Mouse (Mus musculus): ENCODE results near the gene Mtch1.
A peak's percentile ranks its signal among the peaks of the same experiment; 100 is the strongest.

The Mtch1 gene

DNA sequence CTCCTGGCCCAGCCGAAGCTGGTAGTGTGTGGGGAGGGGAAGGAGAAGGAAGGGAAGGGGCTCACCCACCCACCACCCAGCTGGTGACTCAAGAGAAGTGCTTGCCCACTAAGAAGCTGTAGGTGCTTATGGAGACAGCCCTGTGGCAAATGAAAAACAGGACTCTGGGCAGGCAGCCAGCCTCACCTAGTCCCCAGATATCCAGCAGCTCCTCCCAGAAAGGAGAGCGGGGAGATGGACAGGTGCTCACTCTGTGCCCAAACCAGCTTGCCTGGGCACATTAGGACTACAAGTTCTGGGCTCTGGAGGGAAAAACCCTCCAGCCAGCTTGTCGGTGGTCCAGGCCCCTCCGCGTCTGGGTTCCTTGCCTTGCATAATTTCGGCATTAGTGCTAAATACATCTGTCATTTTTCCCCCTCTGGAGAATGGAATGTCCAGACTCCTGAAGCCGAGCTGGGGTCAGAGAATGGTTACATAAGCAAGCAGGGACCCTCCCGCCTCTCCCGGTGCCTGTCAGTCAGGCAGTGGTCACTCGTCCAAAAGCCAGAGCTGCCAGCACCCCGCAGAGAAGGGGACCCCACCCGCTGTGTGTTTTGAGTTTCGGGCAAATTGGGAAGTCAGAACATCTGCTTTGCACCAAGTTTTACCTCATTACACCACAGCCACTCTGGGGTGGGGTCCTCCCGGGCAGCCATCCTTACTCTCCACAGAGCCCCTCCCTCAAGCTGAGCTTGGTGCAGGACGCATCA is 42.5 kb downstream of the Mtch1 start:
- peak; percentile 63 for DNase-seq

DNA sequence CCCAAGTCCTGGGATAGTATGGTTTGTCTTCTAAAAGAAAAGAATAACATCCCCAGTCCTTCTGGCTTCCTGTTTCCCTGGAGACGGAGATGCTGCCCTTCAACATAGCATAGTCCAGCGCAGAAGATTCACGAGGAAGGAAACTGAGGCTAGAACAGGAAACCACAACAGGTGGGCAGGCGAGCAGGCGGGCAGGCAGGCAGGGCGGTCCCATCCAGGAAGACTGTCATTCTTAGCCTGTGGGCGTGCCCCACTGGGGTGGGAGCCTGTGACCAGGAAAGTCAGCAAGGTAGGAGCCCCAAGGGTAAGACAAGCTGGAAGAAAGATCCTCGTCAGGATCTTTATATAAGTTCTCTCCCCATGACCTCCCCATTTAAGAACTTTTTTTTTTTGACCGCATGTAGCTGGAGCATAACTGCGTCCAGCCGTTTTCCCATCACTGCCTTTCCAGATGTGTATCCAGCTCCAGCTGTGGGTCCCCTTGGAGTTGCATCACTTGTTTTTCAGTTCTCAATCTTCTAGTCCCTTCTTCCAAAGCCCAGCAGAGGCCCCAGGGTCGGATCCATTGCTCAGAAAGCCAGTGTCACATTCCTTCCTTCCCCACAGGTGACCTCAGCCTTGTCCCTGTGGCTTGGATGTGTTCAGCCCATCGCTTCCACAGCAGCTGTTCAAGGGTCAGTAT is 43.2 kb downstream of the Mtch1 start:
- DNase-seq: no peak

DNA sequence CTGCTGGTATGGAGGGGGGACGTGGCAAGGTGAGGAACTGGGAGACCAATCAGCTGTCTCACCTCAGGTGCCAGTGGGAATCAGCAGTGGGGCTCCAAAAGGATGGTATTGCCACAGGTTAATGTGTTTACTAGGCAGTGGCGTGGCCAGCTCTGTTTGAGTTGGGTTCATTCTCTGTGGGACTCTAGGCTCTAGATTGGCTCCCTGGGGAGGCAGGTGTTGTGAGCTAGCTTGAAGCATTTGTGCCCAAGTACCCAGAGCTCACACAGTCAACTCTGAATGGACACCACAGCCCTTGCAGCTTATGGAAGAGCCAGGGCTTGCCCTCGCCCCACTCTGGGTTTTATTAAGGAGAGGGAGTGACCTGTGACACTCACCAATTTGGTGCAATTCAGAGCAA is 43.9 kb downstream of the Mtch1 start:
- DNase-seq: no peak

DNA sequence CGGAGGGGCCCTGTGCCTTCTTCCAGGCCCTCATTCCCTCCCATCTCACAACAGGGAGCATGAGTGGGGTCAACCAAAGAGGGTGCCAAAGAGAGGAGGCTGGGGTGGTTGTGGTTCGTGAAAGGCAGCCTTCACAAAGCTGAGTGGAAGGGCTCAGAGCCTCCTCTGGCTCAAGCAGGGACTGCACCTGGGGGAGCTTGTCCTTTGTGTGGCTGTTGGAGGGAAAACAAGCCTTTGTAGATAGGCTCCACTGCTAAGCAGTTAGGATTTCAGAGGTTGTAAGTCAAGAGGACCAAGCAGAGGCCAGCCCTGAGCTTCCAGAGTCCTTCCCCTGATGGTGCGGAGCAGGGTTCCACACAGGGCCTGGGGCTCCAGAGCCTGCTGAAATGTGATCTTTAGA is 44.6 kb downstream of the Mtch1 start:
- DNase-seq: no peak

DNA sequence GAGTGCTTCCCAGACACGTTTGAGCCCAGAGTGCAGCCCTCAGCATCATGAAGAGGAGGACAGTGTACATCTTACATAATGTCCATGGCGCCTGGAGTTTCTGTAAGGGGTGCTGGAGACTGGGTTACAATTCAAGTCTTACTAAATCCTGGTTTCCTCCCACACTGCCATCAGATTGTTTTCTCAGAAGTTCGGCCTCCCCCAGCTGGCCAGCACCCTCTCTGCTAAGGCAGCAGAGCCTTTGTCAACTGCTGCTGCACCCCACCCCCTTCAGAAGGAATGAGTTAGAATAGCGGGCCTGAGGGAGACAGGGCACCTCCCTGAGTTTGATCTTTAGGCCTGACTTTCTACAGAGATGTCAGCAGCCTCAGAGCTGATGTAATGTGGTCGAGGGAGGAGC is 45.6 kb downstream of the Mtch1 start:
- DNase-seq: no peak

DNA sequence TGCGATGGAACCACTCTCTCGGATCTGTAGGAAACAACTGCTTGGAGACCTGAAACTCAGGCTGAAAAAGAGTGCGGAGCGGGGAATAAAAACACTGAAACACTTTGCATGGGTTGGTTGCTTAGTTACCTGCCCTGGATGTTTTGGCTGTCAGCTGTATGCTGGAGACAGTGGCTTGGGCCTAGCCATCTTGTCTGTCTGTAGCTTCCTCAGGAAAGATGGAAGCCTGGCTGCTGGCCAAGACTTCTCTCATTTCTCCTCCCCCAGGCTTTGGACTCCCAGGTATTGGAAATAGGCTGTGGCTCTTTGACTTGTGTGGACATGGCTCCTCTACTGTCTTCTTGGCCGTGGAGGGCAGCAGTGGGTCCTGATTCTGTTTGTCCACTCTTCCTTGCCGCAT is 46.3 kb downstream of the Mtch1 start:
- no peak for DNase-seq

DNA sequence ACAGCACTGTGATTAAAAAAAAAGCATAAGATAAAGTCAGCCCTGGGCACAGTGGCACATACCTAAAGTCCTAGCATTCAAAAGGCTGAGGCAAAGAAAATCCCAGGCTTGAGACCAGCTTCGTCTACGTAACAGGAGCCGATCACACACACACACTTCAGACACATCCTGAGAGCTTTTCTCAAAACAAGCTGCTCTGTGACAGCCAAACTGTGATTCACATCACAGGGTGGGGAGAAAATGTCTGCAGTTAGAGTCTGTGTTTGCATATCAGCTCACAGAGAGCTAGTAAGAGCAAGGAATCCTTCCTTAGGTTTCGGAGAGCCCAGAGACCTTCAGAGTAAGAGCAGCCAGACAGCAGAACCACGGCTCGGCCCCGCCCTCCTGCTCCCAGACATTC is 46.8 kb downstream of the Mtch1 start:
- DNase-seq: no peak

DNA sequence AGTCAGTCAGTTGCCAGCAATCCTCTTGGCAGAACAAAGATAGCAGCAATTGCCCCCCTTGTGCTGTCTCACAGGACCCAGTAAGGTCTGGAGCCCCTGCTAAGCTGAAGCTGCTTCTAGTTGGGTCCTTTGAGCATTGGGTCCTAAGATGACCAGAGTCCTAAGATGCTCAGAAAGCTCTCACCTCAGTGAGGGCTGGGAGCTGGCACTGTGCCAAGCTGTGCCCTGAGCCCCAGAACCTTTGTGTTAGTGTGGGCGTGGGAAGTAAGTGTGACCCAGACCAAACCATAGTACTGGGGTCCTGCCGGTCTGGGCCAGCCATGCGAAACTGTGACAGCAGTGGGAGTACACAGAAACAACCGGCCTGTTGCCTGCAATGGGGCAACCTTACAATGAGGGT is 48.5 kb downstream of the Mtch1 start:
- DNase-seq: no peak

DNA sequence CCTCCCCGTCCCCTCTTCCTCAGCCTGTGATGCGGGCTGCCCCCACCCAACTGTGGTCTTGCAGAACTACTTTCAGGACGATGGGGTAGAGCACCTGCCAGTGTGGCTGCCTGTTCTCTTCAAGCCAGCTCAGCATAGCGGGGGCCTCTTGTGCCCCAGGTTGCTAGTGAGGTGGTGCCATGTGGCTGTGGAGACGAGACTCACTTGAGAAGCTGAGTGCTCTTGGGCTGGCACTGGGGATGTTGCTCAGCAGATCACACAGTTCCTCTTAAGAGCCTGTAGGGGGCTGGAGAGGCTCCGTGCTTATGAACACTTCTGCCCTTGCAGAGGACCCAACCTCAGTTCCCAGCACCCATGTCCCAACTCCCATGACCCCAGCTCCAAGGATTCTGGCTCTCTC is 49.9 kb downstream of the Mtch1 start:
- no peak for DNase-seq

DNA sequence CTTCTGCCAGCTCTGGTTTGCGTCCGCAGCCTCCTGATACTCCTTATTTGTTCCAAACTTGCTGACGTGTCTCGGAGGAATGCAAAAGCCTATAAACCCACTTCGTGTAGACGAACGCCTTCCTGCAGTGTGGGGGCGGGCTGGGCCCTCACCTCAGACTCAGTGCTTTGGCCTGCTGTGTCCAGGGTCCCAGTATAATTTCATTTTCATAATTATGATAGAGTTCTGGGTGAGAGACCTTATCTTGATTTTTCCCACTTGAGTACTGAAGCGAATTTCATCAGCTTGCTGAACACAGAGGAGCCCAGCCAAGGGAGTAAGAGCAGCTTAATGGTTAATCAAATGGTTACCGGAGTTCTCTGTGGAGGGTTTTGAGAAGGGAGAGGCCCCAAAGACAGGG is 50.4 kb downstream of the Mtch1 start:
- no peak for DNase-seq

DNA sequence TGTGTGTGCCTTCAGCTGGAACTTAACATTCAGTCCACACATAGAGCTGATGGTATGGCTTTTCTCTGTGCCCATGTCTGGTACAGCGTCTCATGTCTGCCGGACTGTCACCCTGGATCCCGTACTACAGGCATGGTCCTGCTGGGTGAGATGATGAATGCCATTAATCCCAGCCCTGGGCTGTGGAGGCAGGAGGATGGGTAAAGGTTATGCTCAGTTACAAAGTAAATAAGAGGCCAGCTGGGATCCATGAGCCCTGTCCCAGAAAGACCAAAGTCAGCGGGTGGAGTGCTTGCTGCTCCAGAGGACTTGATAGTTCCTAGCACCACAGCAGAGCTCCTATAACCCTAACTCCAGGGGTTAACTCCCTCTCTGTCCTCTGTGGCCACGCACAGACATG is 51.9 kb downstream of the Mtch1 start:
- no peak for DNase-seq

DNA sequence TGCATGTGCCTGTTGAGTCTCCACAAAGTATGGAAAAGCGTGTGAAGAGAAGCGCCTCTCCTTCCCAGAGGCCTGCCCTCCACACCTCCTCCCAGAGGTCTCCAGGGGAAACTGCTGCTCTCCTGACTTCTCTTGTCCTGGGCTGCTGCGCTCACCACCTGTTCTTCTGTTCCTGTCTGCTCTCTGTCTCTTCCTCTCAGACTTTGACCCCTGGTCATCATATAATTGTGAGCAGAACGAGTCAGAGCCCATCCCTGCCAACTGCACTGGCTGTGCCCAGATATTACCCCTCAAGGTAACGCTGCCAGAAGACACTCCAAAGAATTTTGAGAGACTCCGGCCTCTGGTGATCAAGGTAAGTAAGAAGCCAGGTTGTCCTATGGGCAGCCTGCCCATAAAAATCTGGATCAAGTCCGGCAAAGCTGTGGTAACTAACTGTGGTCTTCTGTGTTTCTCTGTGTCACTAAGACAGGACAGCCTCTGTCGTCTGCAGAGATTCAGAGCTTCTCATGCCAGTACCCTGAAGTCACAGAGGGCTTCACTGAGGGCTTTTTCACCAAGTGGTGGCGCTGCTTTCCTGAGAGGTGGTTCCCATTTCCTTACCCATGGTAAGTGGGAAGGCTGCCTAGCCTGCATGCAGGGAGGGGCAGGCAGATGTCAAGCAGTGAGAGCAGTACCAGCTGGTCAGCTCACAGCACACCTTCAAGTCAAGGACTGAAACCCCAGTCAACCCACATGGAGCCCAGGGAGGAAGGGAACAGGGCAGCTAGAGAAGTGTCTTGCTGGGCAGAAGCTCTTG is 53.7 kb downstream of the Mtch1 start:
- peak; percentile 59 for DNase-seq

DNA sequence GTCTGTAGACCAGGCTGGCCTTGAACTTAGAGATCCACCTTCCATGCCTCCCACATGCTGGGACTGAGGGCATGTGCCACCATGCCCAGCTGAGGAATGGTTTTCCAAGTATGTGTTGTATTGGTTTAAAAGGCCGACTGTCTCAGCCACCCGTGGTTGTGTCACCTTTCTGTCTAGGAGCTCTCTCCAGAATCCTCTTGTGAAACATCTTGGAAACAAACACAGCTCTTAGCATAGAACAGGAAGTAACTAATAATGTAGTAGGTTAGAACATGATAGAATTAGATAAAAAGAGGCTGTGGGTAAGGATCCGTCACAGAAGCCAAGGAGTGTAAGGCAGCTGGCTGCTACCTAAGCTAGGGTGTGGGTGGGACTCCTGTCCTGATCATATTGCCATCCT is 54.7 kb downstream of the Mtch1 start:
- no peak for DNase-seq

DNA sequence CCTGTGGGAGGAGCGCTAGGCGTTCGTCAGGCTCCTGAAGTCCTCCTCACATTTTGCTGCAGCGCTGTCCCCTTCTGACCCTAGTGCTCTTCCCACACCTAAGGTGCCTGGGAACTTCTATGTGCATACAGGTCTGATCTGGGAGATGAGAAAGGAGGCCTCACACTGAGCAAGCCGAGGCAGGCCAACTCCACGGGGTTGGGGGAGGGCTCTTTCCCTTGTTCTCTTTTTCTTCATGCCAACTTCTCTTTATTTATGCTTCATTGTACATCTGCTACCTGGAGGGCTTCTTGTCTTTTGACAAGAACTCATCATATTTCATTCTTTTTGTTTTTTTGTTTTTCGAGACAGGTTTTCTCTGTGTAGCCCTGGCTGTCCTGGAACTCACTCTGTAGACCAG is 55.9 kb downstream of the Mtch1 start:
- no peak for DNase-seq

DNA sequence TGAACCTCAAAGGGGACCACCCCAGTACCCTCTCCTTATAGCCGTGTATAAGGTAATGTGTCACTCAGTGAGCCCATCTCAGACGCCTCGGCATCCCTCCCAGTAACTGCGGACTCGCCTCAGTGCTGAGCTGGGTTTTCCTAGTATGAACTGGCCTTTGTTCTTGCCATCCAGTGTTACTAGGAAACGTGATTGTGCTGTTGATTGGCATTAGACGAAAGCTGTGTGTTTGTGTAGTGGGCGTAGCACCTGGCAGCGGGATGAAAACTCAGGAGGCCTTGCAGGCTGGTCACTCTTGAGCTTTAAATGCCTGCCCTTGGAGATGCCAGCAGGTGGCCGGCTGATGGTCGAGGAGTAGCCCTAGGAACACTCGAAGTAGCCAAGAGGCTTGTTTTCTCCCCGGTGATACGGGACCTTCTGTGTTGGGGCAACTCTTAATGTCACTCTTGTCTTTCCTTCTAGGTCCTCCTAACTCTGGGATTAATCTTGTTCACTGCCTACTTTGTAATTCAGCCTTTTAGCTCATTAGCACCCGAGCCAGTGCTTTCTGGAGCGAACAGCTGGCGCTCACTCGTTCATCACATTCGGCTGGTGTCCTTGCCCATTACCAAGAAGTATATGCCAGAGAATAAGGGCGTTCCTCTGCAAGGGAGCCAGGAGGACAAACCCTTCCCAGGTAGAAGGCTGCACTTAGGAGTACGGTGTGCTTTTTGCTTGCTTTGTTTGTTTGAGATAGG is 65.3 kb downstream of the Mtch1 start:
- no peak for DNase-seq

All from lung, postnatal 14 days (tissue).